Mouse (Mus musculus): ENCODE results near the gene Gpkow. TPM values are rescaled to one million over a fixed set of nuclear protein-coding genes. Genes with fewer than 3 reads are reported as not detected.

The Gpkow gene
- polyA plus RNA-seq (2015; fragmentation: Nextera tagmentation; extraction: Ambion mirVana) = 49.0 and 49.9 TPM in 2 replicates

DNA sequence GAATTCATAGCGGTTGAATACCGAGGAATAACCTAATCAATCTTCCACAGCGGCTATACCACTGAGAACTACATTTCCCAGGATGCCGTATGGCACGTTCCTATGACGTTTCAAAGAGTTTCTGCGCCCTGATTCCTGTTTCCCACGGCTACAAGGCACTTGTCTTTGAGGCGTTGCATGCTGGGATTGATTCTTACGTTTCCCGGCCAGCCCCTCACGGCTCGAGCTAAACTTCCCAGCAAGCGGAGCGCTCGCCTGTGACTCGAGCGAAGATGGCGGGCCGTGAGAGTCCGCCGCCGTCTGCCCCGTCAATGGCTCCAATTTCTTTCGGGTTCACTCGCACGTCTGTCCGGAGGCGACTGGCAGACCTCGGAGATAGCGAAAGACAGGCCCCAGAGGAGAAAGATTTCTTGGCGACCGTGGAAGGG, at the start of gene Gpkow:
TSS of gene Gpkow (plus strand) at position 178 of the 428 bp plus-strand sequence.
- Histone ChIP-seq H3K27me3 (ENCODE audit: control insufficient read depth, insufficient read depth, low read depth, low read length) (no peaks in the 10 kb centered on the region), H3K27ac (ENCODE audit: low read length) (peak within 1 kb of the TSS; percentile 70), H3K4me3 (ENCODE audit: low read depth, low read length) (peak within 1 kb of the TSS; percentile 55), H3K4me1 (ENCODE audit: control insufficient read depth, insufficient read depth, low read length) (peaks cover 3% of the 10 kb centered on the region; the same call in 1 of the 2 replicates), H3K9me3 (replicated peaks; ENCODE audit: control insufficient read depth, low read length, poor library complexity, severe bottlenecking) (no peaks in the 10 kb centered on the region), H3K9ac (ENCODE audit: low read depth, low read length) (peak within 1 kb of the TSS; percentile 55), H3K4me2 (ENCODE audit: low read length) (peak within 1 kb of the TSS; percentile 66), H3K36me3 (ENCODE audit: control insufficient read depth, insufficient read depth, low read length) (no peaks in the 10 kb centered on the region)
- WGBS = 15% methylated on average over 33 of the region's 33 CpGs
- ATAC-seq = peak; percentile 97

- ATAC-seq = peak; percentile 95
- 18% methylated on average over 25 of the region's 25 CpGs for WGBS
- no peaks in the 10 kb centered on the region; the same call in 1 of the 2 replicates for H3K36me3 ChIP-seq (ENCODE audit: control insufficient read depth, insufficient read depth, low read length)
- no peaks in the 10 kb centered on the region for H3K9me3 ChIP-seq (replicated peaks; ENCODE audit: control insufficient read depth, low read length, poor library complexity, severe bottlenecking)
- no peaks in the 10 kb centered on the region for H3K4me1 ChIP-seq (ENCODE audit: control insufficient read depth, insufficient read depth, low read length)
- no peaks in the 10 kb centered on the region for H3K27me3 ChIP-seq (ENCODE audit: control insufficient read depth, insufficient read depth, low read depth, low read length)
- peak overlapping the region; percentile 56 for H3K4me2 ChIP-seq (ENCODE audit: low read length)
- peak overlapping the region; percentile 75 for H3K27ac ChIP-seq (ENCODE audit: low read length)
- peak overlapping the region; percentile 30 for H3K4me3 ChIP-seq (ENCODE audit: low read depth, low read length)
- peak overlapping the region; percentile 59 for H3K9ac ChIP-seq (ENCODE audit: low read depth, low read length)
Measured at GRCm38 (mm10) chrX:7648671-7649304, 48.1 kb upstream of the Gpkow start.

DNA sequence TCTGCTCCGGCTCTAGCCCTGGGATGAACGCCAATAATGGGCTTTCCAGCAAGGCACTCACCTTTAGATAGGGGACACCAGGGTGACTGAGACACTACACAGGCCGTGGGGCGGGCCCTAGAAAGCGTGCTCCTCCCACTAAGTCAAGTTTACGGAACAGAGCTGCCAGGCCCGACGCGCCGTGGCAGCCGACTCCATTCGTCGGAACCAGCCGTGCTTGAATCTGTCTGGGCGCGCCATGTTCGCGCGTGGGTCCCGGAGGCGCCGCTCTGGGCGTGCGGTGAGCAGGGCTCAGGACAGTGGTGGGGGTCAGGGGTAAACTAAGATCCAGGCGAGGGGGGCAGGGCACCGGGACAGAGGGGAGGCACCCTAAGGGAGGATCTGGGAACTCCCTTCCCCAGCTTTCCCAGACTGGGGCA, 39.7 kb upstream of the Gpkow start, which contains the start of gene Prickle3:
TSS of gene Prickle3 (plus strand) at position 40 of the 419 bp plus-strand sequence.
- H3K9ac ChIP-seq (ENCODE audit: low read depth, low read length) = no peak within 1 kb of the TSS
- H3K27ac ChIP-seq (ENCODE audit: low read length) = no peak within 1 kb of the TSS
- H3K4me2 ChIP-seq (ENCODE audit: low read length) = peak within 1 kb of the TSS; percentile 42
- H3K27me3 ChIP-seq (ENCODE audit: control insufficient read depth, insufficient read depth, low read depth, low read length) = no peaks in the 10 kb centered on the region
- peak; percentile 61; the same call in 1 of the 2 replicates for ATAC-seq
- H3K4me3 ChIP-seq (ENCODE audit: low read depth, low read length) = peak within 1 kb of the TSS; percentile 22
- H3K4me1 ChIP-seq (ENCODE audit: control insufficient read depth, insufficient read depth, low read length) = no peaks in the 10 kb centered on the region
- no peaks in the 10 kb centered on the region for H3K9me3 ChIP-seq (replicated peaks; ENCODE audit: control insufficient read depth, low read length, poor library complexity, severe bottlenecking)
- WGBS = 20% methylated on average over 26 of the region's 26 CpGs
- no peaks in the 10 kb centered on the region for H3K36me3 ChIP-seq (ENCODE audit: control insufficient read depth, insufficient read depth, low read length)

DNA sequence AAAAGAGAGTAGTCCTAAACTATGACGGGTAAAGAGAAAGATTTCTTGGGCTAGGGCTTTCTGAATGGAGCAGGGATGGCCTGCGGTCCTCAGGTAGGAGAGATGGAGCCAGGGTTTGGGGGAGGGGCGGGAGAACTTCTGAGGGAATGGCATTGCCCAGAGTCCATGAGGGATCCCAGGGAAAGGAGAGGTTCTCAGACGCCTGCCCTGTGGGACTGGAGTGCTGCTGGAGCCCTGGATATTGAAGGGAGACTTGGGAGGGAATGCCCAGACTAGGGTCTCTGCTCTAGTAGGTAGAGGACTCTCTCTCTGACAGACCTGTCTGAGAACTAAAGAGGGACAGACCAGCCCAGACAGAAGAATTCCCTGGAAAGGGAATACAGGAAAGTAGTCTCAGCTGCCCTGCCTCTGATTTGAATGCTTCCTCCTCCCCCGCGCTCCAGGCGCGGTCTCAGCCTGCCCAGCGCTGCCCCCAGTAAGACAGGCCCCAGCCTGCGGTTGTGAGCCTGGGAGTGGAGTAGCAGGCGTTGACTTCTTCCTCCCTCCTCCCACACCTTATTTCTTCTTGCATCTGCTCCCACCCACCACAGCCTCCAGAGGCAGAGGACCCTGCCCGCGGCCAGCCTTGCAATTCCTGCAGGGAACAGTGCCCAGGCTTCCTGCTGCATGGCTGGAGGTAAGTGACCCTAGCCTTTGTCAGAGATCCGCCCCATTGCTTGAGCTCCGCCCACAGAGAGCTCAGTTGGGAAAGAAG, 38.7 kb upstream of the Gpkow start:
- Histone ChIP-seq H3K9ac (ENCODE audit: low read depth, low read length) (no peak overlapping the region), H3K4me1 (ENCODE audit: control insufficient read depth, insufficient read depth, low read length) (no peaks in the 10 kb centered on the region), H3K4me2 (ENCODE audit: low read length) (no peak overlapping the region), H3K36me3 (ENCODE audit: control insufficient read depth, insufficient read depth, low read length) (no peaks in the 10 kb centered on the region), H3K4me3 (ENCODE audit: low read depth, low read length) (no peak overlapping the region), H3K27me3 (ENCODE audit: control insufficient read depth, insufficient read depth, low read depth, low read length) (no peaks in the 10 kb centered on the region), H3K9me3 (replicated peaks; ENCODE audit: control insufficient read depth, low read length, poor library complexity, severe bottlenecking) (no peaks in the 10 kb centered on the region), H3K27ac (ENCODE audit: low read length) (no peak overlapping the region)
- WGBS = 27% methylated on average over 15 of the region's 15 CpGs
- no peak for ATAC-seq

DNA sequence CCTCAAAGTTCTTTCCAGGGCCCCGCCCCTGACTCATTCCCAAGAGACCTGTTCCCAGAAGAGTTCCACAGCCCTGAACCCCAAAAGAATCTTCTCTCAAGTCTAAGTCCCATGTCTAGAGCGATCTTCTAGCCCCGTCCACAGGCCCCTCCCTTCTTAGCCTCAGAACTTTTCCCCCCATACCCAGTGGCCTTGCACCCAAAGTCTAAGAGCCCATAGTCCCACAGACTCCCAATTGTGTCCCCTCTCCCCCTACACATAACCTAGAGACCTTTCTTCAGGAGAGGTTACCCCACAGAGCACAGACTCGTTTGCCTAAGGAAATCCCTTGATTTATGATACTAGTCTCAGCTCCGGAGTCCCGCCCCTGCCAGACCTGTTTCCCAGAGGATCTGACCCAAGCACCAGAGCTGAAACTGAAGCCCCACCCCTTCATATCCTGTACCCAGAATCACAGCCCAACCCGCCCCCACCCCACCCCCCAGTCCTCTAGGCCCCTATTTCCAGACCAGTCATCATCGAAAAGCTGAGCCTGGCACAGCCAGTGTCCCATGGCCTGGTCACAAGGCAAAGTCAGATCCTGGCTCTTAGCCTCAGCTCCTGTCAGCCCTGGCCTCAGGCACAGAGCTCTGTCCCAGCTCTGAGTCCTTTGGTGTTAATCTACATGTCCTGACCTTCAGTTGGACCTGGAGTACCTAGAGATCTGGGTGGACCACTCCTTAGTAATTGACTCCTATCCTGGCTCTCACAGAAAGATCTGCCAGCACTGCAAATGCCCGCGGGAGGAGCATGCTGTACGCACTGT, 37.9 kb upstream of the Gpkow start:
- Histone ChIP-seq H3K4me3 (ENCODE audit: low read depth, low read length) (no peak overlapping the region), H3K36me3 (ENCODE audit: control insufficient read depth, insufficient read depth, low read length) (no peaks in the 10 kb centered on the region), H3K27ac (ENCODE audit: low read length) (no peak overlapping the region), H3K4me1 (ENCODE audit: control insufficient read depth, insufficient read depth, low read length) (no peaks in the 10 kb centered on the region), H3K9me3 (replicated peaks; ENCODE audit: control insufficient read depth, low read length, poor library complexity, severe bottlenecking) (no peaks in the 10 kb centered on the region), H3K27me3 (ENCODE audit: control insufficient read depth, insufficient read depth, low read depth, low read length) (no peaks in the 10 kb centered on the region), H3K9ac (ENCODE audit: low read depth, low read length) (no peak overlapping the region), H3K4me2 (ENCODE audit: low read length) (no peak overlapping the region)
- no peak for ATAC-seq
- WGBS = 54% methylated on average over 11 of the region's 11 CpGs

DNA sequence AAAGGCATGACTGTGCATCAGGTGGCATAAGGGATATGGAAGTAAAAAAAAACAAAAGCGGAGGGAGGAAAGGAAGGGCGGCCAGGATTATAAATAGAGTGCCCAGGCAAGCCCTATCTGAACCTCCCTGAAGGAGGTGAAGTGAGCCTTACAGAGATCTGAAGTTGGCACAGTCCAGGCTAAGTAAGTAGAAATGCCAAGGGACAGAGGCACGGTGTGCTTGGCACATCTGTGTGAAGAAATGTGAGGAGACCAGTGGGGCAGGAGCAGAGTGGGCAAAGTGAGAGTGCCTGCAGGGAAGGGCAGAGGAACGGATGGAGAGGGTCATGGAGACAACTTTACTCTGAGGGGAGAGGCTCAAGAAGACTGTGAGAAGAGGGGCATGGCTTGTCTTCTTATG, 35.8 kb upstream of the Gpkow start:
- H3K27me3 ChIP-seq (ENCODE audit: control insufficient read depth, insufficient read depth, low read depth, low read length) = no peaks in the 10 kb centered on the region
- H3K9ac ChIP-seq (ENCODE audit: low read depth, low read length) = no peak overlapping the region
- ATAC-seq = no peak
- no peaks in the 10 kb centered on the region for H3K9me3 ChIP-seq (replicated peaks; ENCODE audit: control insufficient read depth, low read length, poor library complexity, severe bottlenecking)
- H3K36me3 ChIP-seq (ENCODE audit: control insufficient read depth, insufficient read depth, low read length) = no peaks in the 10 kb centered on the region
- WGBS = 84% methylated on average over 4 of the region's 4 CpGs
- no peak overlapping the region for H3K4me3 ChIP-seq (ENCODE audit: low read depth, low read length)
- no peaks in the 10 kb centered on the region for H3K4me1 ChIP-seq (ENCODE audit: control insufficient read depth, insufficient read depth, low read length)
- H3K4me2 ChIP-seq (ENCODE audit: low read length) = no peak overlapping the region
- no peak overlapping the region for H3K27ac ChIP-seq (ENCODE audit: low read length)

DNA sequence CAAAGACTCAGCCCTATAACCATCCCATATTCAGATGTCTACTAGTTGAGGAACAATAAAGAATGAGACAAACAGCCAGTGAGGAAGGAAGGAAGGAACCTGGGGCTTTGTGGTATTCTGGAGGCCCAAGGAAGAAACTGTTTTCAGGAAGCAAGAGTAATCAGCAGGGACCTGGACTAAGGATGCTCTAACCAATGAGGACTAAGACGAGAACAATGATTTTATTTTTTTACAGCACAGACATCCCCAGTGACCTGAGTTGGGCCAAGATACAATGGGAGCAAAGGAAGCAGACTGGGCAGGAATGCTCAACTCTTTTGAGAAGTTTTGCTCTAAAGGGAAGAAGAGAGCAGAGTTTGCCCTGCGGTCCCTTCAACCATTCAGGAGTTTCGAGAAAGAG, 34.0 kb upstream of the Gpkow start:
- ATAC-seq = no peak
- Histone ChIP-seq H3K9ac (ENCODE audit: low read depth, low read length) (no peak overlapping the region), H3K27me3 (ENCODE audit: control insufficient read depth, insufficient read depth, low read depth, low read length) (no peaks in the 10 kb centered on the region), H3K4me2 (ENCODE audit: low read length) (no peak overlapping the region), H3K27ac (ENCODE audit: low read length) (no peak overlapping the region), H3K4me3 (ENCODE audit: low read depth, low read length) (no peak overlapping the region), H3K4me1 (ENCODE audit: control insufficient read depth, insufficient read depth, low read length) (no peaks in the 10 kb centered on the region), H3K9me3 (replicated peaks; ENCODE audit: control insufficient read depth, low read length, poor library complexity, severe bottlenecking) (no peaks in the 10 kb centered on the region), H3K36me3 (ENCODE audit: control insufficient read depth, insufficient read depth, low read length) (no peaks in the 10 kb centered on the region)
- WGBS = 88% methylated on average over 3 of the region's 3 CpGs

DNA sequence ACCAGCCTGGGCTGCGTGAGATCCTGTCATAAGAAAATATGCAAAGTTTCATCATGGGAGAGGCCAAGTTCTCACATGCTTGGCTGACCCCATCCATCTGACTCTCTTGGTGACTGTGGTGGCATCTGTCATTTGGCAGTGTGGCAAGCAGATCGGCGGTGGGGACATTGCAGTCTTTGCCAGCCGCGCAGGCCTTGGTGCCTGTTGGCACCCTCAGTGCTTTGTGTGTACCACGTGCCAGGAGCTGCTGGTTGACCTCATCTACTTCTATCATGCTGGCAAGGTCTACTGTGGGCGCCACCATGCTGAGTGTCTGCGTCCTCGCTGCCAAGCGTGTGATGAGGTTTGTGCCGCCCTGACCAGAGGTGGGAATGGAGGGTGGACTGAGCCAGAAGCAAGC, 32.1 kb upstream of the Gpkow start:
- 91% methylated on average over 11 of the region's 11 CpGs for WGBS
- Histone ChIP-seq H3K9me3 (replicated peaks; ENCODE audit: control insufficient read depth, low read length, poor library complexity, severe bottlenecking) (no peaks in the 10 kb centered on the region), H3K9ac (ENCODE audit: low read depth, low read length) (no peak overlapping the region), H3K4me1 (ENCODE audit: control insufficient read depth, insufficient read depth, low read length) (no peaks in the 10 kb centered on the region), H3K27ac (ENCODE audit: low read length) (no peak overlapping the region), H3K36me3 (ENCODE audit: control insufficient read depth, insufficient read depth, low read length) (no peaks in the 10 kb centered on the region), H3K27me3 (ENCODE audit: control insufficient read depth, insufficient read depth, low read depth, low read length) (no peaks in the 10 kb centered on the region), H3K4me2 (ENCODE audit: low read length) (no peak overlapping the region), H3K4me3 (ENCODE audit: low read depth, low read length) (no peak overlapping the region)
- ATAC-seq = no peak

Measured in midbrain, embryonic 16.5 days (tissue).